Mouse (Mus musculus) megakaryocyte-erythroid progenitor cell, adult 5-6 weeks (primary cell): ENCODE results near the gene Otud7a. TPM values are rescaled to one million over a fixed set of nuclear protein-coding genes. Genes with fewer than 3 reads are reported as not detected.

Experiments
- ATAC-seq: replicated peaks from 2 replicates; pipeline ENCODE4 v1.8.0; 2016; ENCODE audit warnings: mild to moderate bottlenecking, inconsistent platforms; ENCODE audit not compliant: severe bottlenecking, poor library complexity, low FRiP score, low TSS enrichment
- total RNA-seq, 2 experiments: library from RNA; stranded (forward) in 1 of 2; stranded (reverse) in 1 of 2; fragments of 200-1000, 215-1000 nt in 1 of 2; fragments of >200 nt in 1 of 2; fragmentation: Nextera tagmentation in 1 of 2; gene quantifications; 2 replicates each; pipeline ENCODE4 v1.2.3; 2014 to 2017

Otud7a gene
- total RNA-seq, 2 experiments from 2014 or later: not detected

DNA sequence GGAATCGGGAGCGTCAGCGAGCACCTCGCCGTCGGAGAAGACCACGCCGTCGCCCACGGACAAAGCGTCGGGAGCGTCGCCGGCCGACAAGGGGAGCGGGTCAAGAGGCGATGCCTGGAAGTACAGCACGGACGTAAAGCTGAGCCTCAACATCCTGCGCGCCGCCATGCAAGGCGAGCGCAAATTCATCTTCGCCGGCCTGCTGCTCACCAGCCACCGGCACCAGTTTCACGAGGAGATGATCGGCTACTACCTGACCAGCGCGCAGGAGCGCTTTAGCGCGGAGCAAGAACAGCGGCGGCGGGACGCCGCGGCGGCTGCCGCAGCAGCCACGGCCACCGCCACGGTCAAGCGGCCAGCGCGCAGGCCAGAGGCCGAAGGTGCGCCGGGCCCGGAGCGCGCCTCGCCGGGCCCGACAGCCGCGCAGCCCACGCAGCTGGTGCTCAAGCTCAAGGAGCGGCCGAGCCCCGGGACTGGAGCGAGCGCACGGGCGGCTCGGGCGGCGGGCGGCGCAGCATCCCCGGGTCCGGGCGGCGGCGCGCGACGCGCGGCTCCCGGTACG lies 313.2 kb downstream of the Otud7a start:
- no peak for ATAC-seq

DNA sequence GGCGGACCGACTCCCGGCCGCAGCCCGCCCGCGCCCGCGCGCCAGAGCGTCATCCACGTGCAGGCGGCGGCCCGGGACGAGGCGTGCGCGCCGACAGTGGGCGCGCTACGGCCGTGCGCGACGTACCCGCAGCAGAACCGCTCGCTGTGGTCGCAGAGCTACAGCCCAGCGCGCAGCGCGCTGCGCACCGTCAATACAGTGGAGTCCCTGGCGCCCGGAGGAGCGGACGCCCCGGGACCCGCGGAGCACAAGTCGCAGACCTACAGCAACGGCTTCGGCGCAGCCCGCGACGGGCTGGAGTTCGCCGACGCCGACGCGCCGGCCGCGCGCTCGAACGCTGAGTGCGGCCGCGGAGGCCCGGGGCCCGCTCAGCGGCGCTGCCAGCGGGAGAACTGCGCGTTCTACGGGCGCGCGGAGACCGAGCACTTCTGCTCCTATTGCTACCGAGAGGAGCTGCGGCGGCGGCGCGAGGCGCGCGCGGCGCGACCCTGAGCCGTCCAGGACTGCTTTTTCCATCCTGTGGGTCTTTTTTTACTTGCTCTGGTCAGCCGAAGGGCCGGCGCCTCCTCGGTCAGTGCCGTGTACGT lies 313.8 kb downstream of the Otud7a start:
- no peak for ATAC-seq

DNA sequence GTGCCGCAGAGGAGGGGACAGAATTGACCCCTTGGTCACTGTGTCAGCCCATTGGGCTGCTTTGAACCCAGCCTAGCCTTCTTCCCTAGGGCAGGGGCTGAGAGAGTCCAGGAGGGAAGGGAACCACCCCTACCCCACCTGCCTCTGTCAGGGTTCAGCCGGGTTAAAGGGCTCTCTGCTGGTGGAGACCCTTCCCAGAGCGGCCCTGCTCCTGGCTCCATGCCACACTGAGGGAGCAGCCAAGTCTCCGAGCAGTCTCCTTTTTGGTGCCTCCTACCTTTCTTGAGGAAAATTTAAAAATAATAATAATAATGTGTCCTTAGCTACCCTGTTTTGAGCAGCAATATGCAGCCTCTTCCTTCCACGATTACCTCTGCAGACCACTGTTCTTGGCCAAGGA lies 315.1 kb downstream of the Otud7a start:
- no peak for ATAC-seq

DNA sequence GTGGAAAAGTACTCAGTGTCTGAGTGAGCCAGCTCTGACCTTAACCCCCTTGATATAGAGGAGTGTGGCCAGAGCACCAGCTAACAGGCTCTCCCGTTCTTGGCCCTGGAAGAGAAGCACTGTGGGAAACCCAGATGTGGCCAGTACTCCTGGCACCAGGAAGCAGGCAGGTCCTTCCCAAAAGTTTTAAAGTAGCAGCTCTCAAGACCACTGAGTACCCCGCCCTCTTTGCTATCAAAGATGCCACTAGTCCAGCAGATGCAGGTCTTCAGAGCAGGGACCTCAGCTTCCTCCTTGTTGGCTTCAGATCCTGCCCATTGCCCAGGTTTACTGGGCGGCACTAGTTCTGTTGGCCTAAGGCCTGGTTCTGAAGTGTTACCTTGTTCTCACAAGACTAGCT lies 318.0 kb downstream of the Otud7a start:
- no peak for ATAC-seq

DNA sequence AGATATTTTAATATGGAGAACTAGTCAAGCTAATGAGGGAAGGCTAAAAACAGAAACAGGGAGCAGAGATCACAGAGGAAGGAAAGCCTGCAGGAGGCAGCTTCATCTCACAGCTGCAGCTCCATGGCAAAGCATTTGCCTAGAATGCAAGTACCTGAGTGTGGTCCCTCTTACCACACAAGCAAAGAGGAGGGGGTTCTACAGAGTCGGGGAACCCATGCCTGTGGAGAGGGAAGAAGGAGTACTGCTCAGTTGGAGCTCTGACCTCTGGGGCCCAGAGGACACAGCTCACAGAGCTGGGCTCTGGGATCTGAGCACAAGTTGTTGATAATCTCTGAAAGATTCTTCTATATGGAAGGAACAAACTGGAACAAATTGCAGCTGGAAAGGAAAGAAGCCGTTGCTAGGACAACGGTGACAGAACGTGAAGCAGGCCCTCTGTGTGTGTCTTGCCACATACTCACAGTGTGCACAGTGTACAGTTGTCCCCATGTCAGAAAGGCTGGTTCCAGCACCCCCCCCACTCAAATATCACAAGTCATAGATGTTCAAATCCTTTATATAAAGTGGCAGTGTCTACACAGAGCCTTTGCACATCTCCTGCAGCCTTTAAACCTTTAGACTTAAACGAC lies 324.0 kb downstream of the Otud7a start:
- ATAC-seq: no peak

DNA sequence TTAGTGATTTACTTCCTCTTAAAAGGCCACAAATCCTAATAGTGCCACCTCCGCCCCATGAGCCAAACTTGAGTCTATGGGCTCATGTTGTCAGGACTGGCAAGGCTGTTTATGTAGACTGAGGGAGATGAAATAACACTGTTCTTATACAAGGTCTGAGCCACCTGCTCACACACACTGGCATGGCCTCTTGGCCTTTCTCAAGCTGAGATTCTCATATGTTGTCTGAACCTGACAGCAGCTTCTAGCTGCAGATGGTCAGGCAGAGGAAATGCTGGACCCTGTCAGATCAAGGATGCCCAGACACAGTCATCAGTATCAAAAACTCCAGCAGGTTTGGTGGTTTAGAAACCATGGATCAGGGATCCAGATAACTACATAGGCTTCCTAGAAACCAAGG lies 328.7 kb downstream of the Otud7a start:
- ATAC-seq: no peak

DNA sequence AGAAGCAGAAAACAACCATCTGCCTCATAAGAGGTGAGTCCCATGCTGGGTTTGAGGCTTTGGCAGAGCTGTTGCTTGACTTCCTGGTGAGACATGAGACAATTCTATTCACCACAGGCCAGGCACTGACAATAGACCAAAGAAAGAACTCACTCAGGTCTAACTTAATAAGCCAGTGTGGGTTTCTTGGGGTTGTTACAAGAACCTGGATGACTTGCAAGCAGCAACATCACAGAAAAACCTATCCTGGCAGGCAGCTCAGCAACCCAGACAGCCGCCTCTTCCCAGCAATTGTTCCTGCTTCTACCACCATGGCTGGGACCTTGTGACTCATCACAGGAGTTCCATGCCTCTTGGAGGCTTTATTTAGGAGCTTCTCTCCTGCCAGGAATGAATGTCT lies 329.7 kb downstream of the Otud7a start:
- no peak for ATAC-seq

DNA sequence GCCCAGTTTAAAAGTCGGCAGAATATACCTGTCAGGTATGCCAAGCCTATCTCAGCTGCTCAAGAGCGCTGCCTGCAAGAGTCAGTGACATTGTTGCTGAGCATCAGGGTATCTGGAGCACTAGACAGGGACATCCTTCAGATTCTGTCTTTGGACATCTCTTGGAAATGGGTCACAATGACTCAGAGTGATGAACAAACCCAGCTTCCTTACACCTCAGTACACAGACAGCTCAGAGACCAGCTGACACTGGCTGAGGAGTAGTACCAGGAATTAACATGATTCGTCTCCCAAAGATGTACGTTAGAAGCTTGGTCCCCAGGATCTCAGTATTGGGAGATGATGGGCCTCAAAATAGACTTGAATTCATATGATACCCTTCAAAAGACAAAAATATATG lies 332.8 kb downstream of the Otud7a start:
- ATAC-seq: no peak

DNA sequence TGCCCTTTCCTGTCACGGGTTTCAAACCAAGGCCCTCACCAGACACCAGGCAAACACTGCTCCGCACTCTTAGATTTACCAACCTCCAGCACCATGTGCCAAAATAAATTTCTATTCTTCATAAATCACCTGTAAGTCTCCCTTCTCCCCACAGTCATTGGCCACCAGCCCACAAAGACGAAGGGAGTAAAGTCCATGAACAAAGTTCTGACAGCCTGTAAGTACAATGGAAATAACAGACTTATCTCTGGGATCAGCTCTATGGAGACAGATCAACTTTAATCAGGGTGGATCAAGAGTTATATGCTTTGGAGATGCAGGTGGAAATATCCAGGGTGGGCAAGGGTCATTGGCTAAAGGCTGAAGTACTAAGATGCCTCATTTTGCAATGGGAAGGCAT lies 336.3 kb downstream of the Otud7a start:
- no peak for ATAC-seq

DNA sequence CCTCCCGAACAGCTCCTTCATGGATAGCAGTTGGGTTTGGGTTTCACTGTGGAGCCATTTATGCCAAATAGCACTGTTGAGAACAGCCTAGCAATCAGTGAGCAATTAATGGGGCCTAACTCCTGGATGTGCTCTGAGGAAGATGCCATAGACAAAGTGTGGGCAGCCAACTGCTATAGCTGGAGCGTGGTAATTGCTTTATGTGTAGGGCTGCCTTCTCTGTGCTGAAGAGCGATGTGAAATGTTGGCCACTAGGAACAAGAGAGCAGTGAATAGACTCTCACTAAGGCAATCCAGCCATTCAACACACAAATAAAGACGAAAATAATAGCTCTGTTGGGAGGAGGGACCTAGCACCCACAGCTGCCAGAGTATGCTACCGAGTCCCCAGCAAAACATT lies 345.2 kb downstream of the Otud7a start:
- ATAC-seq: no peak

DNA sequence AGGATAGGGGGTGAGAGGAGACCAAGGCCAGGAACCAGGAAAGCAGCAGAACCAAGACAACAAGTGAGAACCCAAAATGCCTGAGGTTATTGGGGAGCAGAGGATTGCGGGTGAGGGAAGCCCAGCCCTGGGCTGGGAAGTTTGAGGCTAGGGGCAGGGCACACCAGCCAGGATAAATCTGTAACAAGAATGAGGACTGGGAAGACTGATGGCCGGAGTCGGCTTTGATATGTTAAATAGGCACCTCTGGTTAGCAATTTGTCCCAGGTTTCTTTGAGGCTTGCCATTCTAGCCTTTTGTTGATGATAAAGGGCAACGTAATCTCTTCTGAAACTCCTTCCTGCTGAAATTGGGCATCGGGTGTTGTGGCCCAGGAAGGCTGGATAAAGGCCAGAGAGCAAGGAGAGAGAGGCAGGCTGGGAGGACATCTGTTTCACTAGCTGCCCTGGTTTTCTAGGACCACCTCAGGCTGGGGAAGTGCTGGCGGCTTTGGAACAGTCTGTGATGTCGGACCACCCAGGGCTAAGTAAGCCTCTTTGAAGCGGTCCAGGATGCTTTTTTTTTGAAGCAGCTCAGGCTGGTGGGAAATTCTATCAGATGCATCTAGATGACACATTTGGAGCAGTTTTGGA lies 351.6 kb downstream of the Otud7a start:
- no peak for ATAC-seq

DNA sequence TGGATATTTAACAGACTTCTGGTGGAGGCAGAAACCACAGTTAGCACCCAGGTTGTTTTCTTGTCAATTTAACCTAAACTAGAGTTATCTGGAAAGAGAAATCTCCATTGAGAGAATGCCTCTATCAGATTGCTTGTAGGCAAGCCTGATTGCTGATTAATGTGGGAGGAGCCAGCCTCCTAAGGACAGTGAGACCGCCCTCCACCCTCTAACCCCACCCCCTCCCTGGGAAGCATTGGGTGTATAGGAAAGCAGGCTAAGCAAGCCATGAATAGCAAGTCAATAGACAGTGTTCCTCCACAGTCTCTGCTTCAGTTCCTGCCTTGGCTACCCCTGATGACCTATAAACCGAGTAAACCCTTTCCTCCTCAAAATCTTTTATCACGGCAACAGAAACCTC lies 353.9 kb downstream of the Otud7a start:
- no peak for ATAC-seq

DNA sequence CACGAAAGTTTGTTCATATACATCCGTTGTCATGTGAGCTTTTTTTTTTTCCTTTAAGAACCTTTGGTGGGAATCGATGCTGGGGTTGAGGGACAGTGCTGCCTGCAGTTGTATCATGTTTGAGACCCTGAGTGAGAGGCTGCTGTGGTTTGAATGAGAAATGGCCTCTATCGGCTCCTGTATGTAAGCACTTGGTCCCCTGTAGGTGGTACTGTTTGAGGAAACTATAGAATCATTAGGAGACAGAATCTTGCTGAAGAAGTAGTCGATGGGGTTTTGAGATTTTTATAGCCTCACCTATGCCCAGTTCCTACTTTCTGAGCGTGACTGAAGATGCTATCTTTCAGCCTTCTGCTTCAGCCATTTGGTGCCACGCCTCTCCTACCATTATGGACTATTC lies 354.8 kb downstream of the Otud7a start:
- no peak for ATAC-seq

DNA sequence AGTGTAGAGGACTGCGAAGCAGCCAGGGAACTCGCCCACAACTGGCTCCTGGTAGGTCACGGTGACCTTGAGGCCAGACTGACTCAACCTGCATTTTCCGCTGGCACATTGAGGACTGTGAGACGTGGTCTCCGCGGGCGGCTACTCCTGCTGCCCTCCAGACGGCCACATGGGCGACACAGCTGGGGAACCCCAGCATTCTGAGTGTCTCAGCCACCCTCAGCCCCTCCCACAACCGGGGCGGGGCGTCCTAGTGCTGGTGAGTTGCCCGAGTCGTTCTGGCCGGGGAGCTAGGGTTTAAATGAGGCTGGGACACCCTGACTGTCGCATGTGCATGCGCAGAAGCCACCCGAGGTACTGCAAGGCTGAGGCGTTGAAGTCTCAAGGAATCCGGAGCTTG lies 358.2 kb downstream of the Otud7a start:
- ATAC-seq: no peak

Other genes starting within 250 kb of the Otud7a start
- gene Chrna7, start 232.2 kb upstream of the Otud7a start, total RNA-seq (2014; fragmentation: Nextera tagmentation): not detected in 2 replicates
- gene Chrna7, start 232.2 kb upstream of the Otud7a start, total RNA-seq (2017): not detected in 2 replicates